ENCODE assay signal across 27 mouse cellular contexts in genomic region chr15:86331501-86332245, GRCm38 (mm10).
DNase-seq lines count a peak whose midpoint lies in the region; ATAC-seq lines count a peak whose summit lies in the region.
"Had no signal": no experiment of that assay in that cellular context is flagged by ENCODE, and none has a peak within 500 bp of the region (broad histone marks: within the 10 kb centered on the region; RNA-seq: fewer than 3 reads in every experiment).

No protein-coding gene starts in this region.

- peak; percentile 24 to 64 for DNase-seq in adrenal gland, adult (ENCODE audit: inconsistent age in 2 of 2, low spot score in 1 of 2)
- DNase-seq in adrenal gland, adult 8-10 months = no peak
- peak; percentile 4 for DNase-seq in kidney, postnatal 10 days
- no peak for DNase-seq in kidney, postnatal 25 days
- peak; percentile 62 for DNase-seq in thymus, postnatal 25 days
- DNase-seq: cerebellum, adult 11-12 months; embryo, embryonic 11 days; gastrocnemius, postnatal 25 days; heart, adult 11 months; heart, postnatal 36 days; kidney, adult 2 months; liver, embryonic 13.5 days; lung, adult 2 months; lung, postnatal 10 days; right cerebral cortex, postnatal 25 days had no signal

- ATAC-seq in midbrain, embryonic 16.5 days = peak; percentile 18; the same call in 1 of the 2 replicates
- ATAC-seq in intestine, embryonic 16.5 days = no peak
- ATAC-seq in kidney, embryonic 14.5 days (ENCODE audit: low FRiP score, low TSS enrichment) = no peak
- ATAC-seq: forebrain, embryonic 15.5 days had no signal

- no peaks in the 10 kb centered on the region for H3K36me3 ChIP-seq in midbrain, embryonic 16.5 days (ENCODE audit: control insufficient read depth, insufficient read depth, low read length)
- no peaks in the 10 kb centered on the region for H3K36me3 ChIP-seq in intestine, embryonic 16.5 days (ENCODE audit: control insufficient read depth, insufficient read depth, low read length)
- no peaks in the 10 kb centered on the region for H3K36me3 ChIP-seq in kidney, embryonic 14.5 days (ENCODE audit: control insufficient read depth, insufficient read depth, low read length)
- H3K36me3 ChIP-seq: embryonic facial prominence, embryonic 12.5 days; forebrain, embryonic 10.5 days; forebrain, embryonic 15.5 days; hindbrain, embryonic 15.5 days; limb, embryonic 10.5 days; limb, embryonic 15.5 days; liver, embryonic 13.5 days had no signal

- no peak overlapping the region for H3K4me2 ChIP-seq in midbrain, embryonic 16.5 days (ENCODE audit: low read length)
- no peak overlapping the region for H3K4me2 ChIP-seq in intestine, embryonic 16.5 days (ENCODE audit: low read depth, low read length)
- no peak overlapping the region for H3K4me2 ChIP-seq in kidney, embryonic 14.5 days (replicated peaks; ENCODE audit: low read depth, low read length)
- H3K4me2 ChIP-seq: embryonic facial prominence, embryonic 12.5 days; forebrain, embryonic 15.5 days; heart, embryonic 11.5 days; hindbrain, embryonic 15.5 days; limb, embryonic 15.5 days; liver, embryonic 13.5 days had no signal

- WGBS in midbrain, embryonic 16.5 days = 54% methylated on average over 8 of the region's 8 CpGs
- WGBS in intestine, embryonic 16.5 days = 67% methylated on average over 8 of the region's 8 CpGs
- WGBS in kidney, embryonic 14.5 days = 80% methylated on average over 8 of the region's 8 CpGs

- peak overlapping the region; percentile 45; the same call in 1 of the 2 replicates for H3K27ac ChIP-seq in midbrain, embryonic 16.5 days (ENCODE audit: low read length)
- no peak overlapping the region for H3K27ac ChIP-seq in intestine, embryonic 16.5 days (ENCODE audit: low read length)
- H3K27ac ChIP-seq in kidney, embryonic 14.5 days (ENCODE audit: low read depth, low read length) = no peak overlapping the region
- H3K27ac ChIP-seq: embryonic facial prominence, embryonic 12.5 days; forebrain, embryonic 10.5 days; hindbrain, embryonic 15.5 days; kidney, postnatal 0 days; limb, embryonic 10.5 days; limb, embryonic 15.5 days; liver, embryonic 13.5 days had no signal

- peaks cover 30% of the 10 kb centered on the region for H3K4me1 ChIP-seq in midbrain, embryonic 16.5 days (ENCODE audit: control insufficient read depth, insufficient read depth, low read length)
- no peaks in the 10 kb centered on the region for H3K4me1 ChIP-seq in intestine, embryonic 16.5 days (ENCODE audit: control insufficient read depth, insufficient read depth, low read length)
- peaks cover 10% of the 10 kb centered on the region; the same call in 1 of the 2 replicates for H3K4me1 ChIP-seq in kidney, embryonic 14.5 days (ENCODE audit: control insufficient read depth, insufficient read depth, low read length)
- H3K4me1 ChIP-seq: embryonic facial prominence, embryonic 12.5 days; limb, embryonic 15.5 days; liver, embryonic 13.5 days had no signal

- H3K9me3 ChIP-seq in midbrain, embryonic 16.5 days (replicated peaks; ENCODE audit: control insufficient read depth, low read length, poor library complexity, severe bottlenecking) = no peaks in the 10 kb centered on the region
- H3K9me3 ChIP-seq in intestine, embryonic 16.5 days (ENCODE audit: control insufficient read depth, low read length) = no peaks in the 10 kb centered on the region
- no peaks in the 10 kb centered on the region for H3K9me3 ChIP-seq in kidney, embryonic 14.5 days (ENCODE audit: control insufficient read depth, low read length)
- H3K9me3 ChIP-seq: embryonic facial prominence, embryonic 12.5 days; forebrain, embryonic 10.5 days; forebrain, embryonic 15.5 days; hindbrain, embryonic 15.5 days; limb, embryonic 10.5 days; limb, embryonic 15.5 days; liver, embryonic 13.5 days had no signal

- no peak overlapping the region for H3K9ac ChIP-seq in midbrain, embryonic 16.5 days (ENCODE audit: low read depth, low read length)
- no peak overlapping the region for H3K9ac ChIP-seq in intestine, embryonic 16.5 days (ENCODE audit: low read depth, low read length)
- H3K9ac ChIP-seq in kidney, embryonic 14.5 days (ENCODE audit: low read depth, low read length) = no peak overlapping the region
- H3K9ac ChIP-seq: embryonic facial prominence, embryonic 12.5 days; forebrain, embryonic 15.5 days; hindbrain, embryonic 15.5 days; limb, embryonic 15.5 days; liver, embryonic 13.5 days had no signal

- H3K4me3 ChIP-seq in midbrain, embryonic 16.5 days (ENCODE audit: low read depth, low read length) = no peak overlapping the region
- no peak overlapping the region for H3K4me3 ChIP-seq in intestine, embryonic 16.5 days (ENCODE audit: low read length)
- H3K4me3 ChIP-seq in kidney, embryonic 14.5 days (ENCODE audit: low read length) = no peak overlapping the region
- H3K4me3 ChIP-seq: embryonic facial prominence, embryonic 12.5 days; forebrain, embryonic 10.5 days; forebrain, embryonic 15.5 days; hindbrain, embryonic 15.5 days; limb, embryonic 10.5 days; limb, embryonic 15.5 days; liver, embryonic 13.5 days had no signal

- no peaks in the 10 kb centered on the region for H3K27me3 ChIP-seq in midbrain, embryonic 16.5 days (ENCODE audit: control insufficient read depth, insufficient read depth, low read depth, low read length)
- no peaks in the 10 kb centered on the region for H3K27me3 ChIP-seq in intestine, embryonic 16.5 days (replicated peaks; ENCODE audit: control insufficient read depth, insufficient read depth, low read length)
- no peaks in the 10 kb centered on the region for H3K27me3 ChIP-seq in kidney, embryonic 14.5 days (ENCODE audit: control insufficient read depth, insufficient read depth, low read length)
- H3K27me3 ChIP-seq: CH12.LX; embryonic facial prominence, embryonic 12.5 days; forebrain, embryonic 15.5 days; hindbrain, embryonic 15.5 days; limb, embryonic 15.5 days; liver, embryonic 13.5 days had no signal

Comparison
In these comparisons a context has a peak if more than half of its experiments do, and no peak if none do; other contexts are left out.
1. DNase-seq: peak in adrenal gland, adult (2 of 2), kidney, postnatal 10 days (single experiment) and thymus, postnatal 25 days (single experiment); none in adrenal gland, adult 8-10 months (single experiment) and kidney, postnatal 25 days (0 of 2).